Mouse (Mus musculus): ENCODE measurements around the gene Ift22.
"Not testable (repeated sequence)": the region's sequence is repeated elsewhere in the genome, so short reads cannot be mapped to it uniquely, and the experiment has no call there.

Gene Ift22

DNA sequence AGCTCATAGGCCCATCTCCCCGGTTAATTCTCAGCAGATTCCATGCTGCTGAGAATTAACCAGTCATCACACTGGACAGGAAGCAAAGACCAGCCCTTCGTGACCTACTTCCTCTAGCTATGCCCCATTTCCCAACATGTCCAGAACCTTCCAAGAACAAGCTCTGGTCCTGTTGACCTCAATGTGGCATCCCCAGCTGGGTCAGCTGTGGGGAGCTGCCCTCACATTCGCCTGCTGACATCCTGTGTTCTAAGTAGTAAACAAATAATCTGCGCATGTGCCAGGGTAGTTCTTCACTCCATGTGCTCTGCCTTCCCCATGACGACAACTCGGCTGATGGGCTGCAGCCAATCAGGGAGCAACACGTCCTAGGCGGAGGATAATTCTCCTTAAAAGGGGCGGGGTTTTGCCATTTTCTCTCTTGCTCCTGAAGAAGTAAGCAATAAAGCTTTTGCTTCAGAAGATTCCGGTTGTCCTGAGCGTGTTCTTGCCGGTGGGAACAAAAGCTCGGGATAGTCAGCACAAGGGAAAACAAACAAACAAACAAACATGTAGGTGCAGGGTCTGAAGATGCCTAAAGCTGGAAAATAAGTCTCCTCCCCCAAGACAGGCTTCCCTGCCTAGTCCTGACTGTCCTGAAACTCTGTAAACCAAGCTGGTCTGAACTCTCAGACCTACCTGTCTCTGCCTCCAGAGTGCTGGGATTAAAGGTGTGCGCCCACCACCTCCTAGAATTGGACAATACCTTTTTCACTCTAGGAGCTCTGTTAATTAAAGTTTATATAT, 41.8 kb downstream of the Ift22 start:
- not testable (repeated sequence) for DNase-seq (ENCODE audit: low spot score)

DNA sequence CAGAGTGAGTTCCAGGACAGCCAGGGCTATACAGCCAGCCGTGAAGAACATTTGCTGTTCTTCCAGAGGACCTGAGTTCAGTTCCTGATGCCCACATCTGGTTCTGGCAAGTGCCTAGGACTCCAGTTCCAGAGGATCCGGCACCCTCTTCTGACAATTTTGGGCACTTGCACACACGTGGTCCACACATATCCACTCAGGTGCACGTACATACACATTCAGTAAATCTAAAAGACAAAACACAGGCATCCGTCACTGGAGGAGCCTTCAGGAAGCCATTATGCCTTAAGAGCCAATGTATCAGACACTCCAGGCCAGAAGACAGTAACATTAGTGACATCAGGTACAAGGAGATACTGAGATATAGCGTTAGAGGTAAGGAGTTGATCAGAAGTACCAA, 42.6 kb downstream of the Ift22 start:
- DNase-seq (ENCODE audit: low spot score) = no peak

DNA sequence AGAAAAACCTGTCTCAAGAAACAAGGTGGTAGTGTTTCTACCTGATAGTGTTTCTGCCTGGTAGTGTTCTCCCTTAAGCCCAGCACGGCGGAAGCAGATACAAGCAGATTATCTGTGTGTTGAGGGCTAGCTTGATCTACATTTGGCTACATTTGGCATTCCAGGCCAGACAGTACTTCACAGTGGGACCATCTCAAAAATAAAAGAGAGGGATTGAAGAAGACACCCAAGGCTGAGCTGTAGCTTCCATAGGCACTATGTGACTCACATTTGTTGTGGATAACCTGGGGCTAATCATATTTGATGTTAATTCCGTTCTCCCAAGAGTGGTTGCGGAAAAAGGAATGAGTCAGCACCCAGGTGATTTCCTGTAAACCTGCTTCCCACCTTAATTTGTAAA, 44.2 kb downstream of the Ift22 start:
- DNase-seq (ENCODE audit: low spot score) = no peak

DNA sequence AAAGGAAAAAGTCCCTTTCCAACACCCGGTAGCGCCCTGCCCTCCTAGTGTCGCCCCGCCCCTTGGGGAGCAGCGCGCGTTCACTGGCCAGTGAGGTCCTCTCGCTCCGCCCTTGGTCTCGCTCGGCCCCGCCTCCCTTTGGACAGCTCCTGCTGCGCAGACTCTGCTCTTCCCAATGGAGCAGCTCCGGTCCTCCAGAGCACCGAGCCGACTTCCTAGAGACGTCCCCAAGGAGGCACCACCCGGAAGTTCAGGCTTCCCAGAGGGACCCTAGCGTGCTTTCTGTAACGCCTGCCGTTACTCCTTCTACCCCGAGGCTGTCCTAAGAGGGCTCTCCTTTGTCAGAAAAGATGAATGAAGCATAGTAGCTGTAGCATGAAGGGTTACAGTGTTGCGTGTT, 45.1 kb downstream of the Ift22 start, which contains the start of gene Fis1:
Fis1 (plus strand) TSS at position 261 of the 400 bp plus-strand sequence.
- peak; percentile 98 for DNase-seq (ENCODE audit: low spot score)

DNA sequence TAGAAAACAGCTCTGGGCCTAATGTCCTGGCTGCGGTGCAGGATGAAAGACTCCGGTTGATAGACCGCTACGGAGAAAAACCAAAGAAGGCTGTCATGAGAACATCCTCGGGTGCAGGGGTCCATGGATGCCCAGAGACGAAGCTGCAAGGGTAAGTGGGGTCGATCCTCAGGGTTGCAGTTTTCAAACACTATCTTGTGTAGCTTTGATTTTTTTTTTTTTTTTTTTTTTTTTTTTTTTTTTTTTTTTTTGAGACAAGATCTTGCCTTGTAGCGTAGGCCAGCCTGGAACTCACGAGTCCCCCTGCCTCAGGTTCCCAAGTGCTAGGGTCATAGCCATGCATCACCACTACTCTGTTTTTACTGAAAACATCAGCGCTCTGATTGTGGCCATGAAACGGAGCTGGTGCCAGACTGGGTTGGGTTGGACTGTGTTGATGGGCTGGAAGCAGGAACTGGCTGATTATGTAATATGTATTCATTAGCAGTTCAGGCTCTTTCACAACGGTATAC, 45.5 kb downstream of the Ift22 start:
- no peak for DNase-seq (ENCODE audit: low spot score)

DNA sequence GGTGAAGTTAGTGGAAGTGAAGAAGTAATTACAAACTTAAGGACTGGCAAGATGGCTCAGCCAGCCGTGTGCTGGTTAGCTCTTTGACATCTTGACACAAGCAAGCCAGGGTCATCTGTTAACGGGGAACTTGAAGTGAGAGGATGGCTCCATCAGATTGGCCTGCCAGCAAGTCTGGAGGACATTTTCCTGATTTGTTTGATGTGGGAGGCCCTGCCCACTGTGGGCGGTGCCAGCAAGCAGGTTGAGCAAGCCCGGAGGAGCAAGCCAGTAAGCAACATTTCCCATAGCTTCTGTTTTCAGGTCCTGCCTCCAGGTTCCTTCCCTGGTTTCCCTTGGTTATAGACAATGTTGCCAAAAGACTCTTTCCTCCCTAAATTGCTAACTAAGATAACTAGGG, 47.7 kb downstream of the Ift22 start:
- DNase-seq (ENCODE audit: low spot score) = no peak

DNA sequence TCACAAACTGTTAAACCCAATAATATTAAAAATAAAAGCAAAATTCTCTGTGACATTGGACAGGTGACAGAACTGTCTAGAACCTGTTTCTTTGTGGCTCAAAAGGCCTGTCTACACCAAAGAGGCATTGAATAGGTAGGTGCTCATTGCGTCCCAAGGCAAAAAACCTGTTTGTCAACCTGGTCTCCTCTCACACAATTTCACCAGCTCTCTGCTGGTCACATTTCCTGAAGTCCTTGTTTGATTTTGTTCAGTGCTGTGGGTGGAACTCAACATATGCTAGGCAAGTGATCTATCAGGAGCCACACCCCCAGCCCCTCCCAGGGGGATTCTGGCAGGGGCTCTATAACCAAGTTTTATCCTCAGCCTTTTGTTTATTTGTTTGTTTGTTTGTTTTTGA, 49.3 kb downstream of the Ift22 start:
- no peak for DNase-seq (ENCODE audit: low spot score)

DNA sequence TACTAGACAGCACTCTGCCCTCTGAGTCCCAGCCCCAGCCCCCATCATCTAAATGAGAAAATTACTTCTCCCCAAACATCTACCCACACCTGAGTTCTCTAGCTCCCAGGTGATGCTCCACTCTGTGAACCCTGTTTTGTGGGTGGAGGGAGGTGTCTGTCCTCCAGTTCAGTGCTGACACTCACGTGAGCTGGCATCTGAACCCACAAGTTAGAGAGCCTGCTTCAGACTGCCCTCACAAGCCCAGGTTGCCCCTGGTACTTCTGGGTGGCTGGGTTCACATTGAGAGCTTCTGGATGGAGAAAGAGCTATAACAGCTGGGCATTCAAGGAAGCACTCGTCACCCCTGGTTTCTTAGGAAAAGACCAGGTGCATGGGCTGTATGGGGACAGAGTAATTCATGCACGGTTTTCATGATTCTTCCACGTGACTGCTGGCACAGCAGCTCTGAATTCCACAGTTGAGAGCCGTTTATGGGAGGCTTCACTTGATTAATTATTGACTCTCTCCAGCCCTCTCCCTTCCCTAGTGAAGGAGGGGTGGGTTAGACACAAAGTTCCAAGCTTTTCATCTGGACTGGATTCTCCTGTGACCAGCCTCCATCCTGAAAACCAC, 51.1 kb downstream of the Ift22 start:
- peak; percentile 57 for DNase-seq (ENCODE audit: low spot score)

DNA sequence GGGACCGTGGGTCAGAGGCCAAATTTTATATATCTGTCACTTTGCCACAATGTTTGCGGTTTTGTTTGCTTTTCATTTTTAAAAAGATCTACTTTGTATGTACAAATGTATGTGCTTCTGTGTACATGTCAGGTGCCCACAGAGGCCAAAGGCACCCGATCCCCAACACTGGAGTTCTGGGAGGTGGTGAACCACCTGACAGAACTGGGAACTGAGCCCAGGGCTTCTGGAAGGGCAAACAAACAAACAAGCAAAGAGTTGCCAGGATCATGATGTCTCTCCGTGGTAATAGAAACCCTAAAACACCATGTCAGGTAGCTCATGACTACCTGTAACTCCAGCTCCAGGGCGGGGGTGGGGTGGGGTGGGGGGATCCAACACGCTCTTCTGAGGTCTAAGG, 52.1 kb downstream of the Ift22 start:
- DNase-seq (ENCODE audit: low spot score) = no peak

DNA sequence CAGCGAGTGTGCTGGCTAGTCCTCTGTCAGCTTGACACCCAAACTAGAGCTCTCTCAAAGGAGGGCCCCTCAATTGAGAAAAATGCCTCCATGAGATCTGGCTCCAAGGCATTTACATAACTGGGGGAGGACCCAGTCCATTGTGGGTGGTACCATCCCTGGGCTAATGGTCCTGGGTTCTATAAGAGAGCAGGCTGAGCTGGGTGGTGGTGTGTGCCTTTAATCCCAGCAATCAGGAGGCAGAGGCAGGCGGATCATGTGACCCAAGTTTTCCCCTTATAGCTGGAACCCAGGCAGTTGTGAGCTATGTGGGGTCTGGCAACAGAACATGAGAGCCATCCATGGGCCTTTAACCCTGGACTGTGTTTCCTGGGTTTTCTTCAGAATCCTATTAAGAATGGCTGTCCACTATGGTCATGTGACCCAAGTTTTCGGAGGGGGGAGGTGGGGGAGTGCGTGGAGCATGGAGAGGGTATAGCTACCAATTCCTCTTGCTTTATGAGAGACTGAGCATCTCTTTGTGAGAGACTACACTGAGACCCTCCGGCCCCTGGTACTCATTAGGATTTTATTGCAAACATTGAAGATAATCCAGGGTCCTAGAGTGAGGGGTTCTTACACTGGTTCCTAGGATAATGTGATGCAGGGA, 53.5 kb downstream of the Ift22 start:
- no peak for DNase-seq (ENCODE audit: low spot score)

DNA sequence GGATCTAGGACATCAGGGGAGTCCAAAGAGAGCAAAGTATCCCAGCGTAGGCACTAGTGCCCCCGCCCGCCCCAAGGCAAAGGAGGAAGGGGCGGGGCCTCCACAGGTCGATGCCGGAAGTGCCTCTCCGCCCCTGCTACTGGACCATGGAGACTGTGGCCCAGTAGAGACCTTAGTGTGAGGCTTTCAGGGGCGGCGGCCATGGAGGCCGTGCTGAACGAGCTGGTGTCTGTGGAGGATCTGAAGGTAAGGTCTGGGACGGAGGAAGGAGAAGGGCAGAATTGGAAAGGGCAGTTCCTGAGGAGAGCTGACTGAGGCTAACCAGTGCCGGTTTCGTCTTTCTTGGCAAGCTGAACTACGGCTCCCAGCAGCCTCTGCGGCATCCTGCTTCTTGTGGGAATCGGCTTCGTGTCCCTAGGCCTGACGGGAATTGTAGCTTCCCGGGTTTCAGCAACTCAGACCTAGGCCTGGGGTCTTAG, 54.1 kb downstream of the Ift22 start:
- DNase-seq (ENCODE audit: low spot score) = peak; percentile 96

DNA sequence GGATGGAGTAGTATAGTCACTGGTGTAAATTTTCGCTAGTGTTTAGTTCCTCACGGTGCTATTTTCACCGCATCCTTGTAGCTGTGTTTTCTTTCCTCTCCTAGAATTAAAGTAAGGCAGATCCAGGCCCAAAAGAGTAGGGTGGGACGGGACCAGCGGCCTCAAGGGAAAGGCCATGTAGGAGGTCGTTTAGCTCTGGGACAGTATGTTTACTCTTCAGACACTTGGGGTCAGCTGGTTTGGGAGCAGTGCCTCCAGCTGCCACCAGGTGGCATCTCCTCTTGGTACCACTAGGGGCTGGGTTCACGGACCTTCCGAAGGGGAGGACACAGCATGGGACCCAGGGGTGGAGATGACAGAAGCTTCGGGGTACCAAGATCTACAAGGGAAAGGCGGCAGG, 54.6 kb downstream of the Ift22 start:
- DNase-seq (ENCODE audit: low spot score) = peak; percentile 82

DNA sequence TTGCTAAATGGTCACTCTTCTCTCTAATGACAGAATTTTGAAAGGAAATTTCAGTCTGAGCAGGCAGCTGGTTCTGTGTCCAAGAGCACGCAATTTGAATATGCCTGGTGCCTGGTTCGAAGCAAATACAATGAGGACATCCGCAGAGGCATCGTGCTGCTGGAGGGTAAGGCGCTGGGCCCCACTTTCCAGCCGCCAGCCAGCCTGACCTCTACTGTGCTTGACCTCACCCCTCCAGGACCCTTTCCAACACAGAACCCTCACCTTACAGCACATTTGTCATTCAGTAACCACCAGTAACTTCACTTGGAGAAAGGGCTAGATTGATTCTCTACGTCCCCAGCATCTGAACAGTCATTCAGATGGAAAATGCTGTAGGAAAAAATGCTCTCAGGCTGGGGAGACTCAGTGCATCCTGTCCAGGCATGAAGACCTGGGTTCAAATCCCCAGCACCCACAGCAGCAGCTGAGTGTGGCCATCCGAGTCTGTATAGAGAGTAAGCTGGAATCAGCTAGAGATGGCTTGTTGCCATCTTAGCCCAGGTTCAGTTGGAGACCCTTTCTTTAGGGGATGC, 55.1 kb downstream of the Ift22 start:
- no peak for DNase-seq (ENCODE audit: low spot score)
